Mouse (Mus musculus) adrenal gland, postnatal 14 days (tissue): Measurements from ENCODE around the gene Med13. TPM values are rescaled to one million over a fixed set of nuclear protein-coding genes. Genes with fewer than 3 reads are reported as not detected.
A peak's percentile ranks its signal among the peaks of the same experiment; 100 is the strongest.

Experiments used
- DNase-seq: peaks from one replicate; pipeline ENCODE4 v3.0.0; 2021; ENCODE audit warnings: mixed read lengths
- long read RNA-seq, 2 experiments: library from polyadenylated mRNA; stranded (forward); transcript quantifications; one replicate each; pipeline ENCODE4 v2.0.0; 2021
- total RNA-seq: library from RNA; stranded (reverse); gene quantifications from 2 replicates; pipeline ENCODE4 v1.2.3, GENCODE M21; 2021

Gene Med13
- 50.0 and 52.0 TPM in 2 replicates for total RNA-seq
- long read RNA-seq, experiment 1, partial matches to known transcripts: 1 of 4 reads
- long read RNA-seq, experiment 1, other reads (novel, unspliced or antisense): 3 of 4 reads
- long read RNA-seq, experiment 2, partial matches to known transcripts: 0 of 5 reads
- long read RNA-seq, experiment 2, other reads (novel, unspliced or antisense): 5 of 5 reads

- DNase-seq: peak; percentile 73
These were observed at the start of gene Med13 for GRCm38 (mm10) chr11:86356854-86357788. TSS of gene Med13 (minus strand) at chr11:86357602.

- DNase-seq: no peak
These were observed 47.2 kb upstream of the Med13 start for GRCm38 (mm10) chr11:86404590-86404989.

GRCm38 (mm10) chr11:86403845-86404244, 46.4 kb upstream of the Med13 start:
- no peak for DNase-seq

- DNase-seq: no peak
These were observed 42.1 kb upstream of the Med13 start for GRCm38 (mm10) chr11:86399241-86400107.

GRCm38 (mm10) chr11:86396950-86397594, 39.7 kb upstream of the Med13 start:
- DNase-seq: no peak

GRCm38 (mm10) chr11:86396518-86396917, 39.1 kb upstream of the Med13 start:
- DNase-seq: no peak

GRCm38 (mm10) chr11:86395513-86396125, 38.2 kb upstream of the Med13 start:
- DNase-seq: peak; percentile 86

GRCm38 (mm10) chr11:86395100-86395499, 37.7 kb upstream of the Med13 start:
- no peak for DNase-seq

- DNase-seq: no peak
These were observed 34.3 kb upstream of the Med13 start for GRCm38 (mm10) chr11:86391687-86392086.

GRCm38 (mm10) chr11:86390308-86390707, 32.9 kb upstream of the Med13 start:
- no peak for DNase-seq

GRCm38 (mm10) chr11:86389506-86389905, 32.1 kb upstream of the Med13 start:
- no peak for DNase-seq

GRCm38 (mm10) chr11:86388821-86389480, 31.5 kb upstream of the Med13 start:
- DNase-seq: no peak

GRCm38 (mm10) chr11:86387121-86387893, 29.9 kb upstream of the Med13 start:
- no peak for DNase-seq

GRCm38 (mm10) chr11:86386576-86386975, 29.2 kb upstream of the Med13 start:
- DNase-seq: no peak

GRCm38 (mm10) chr11:86385710-86386282, 28.4 kb upstream of the Med13 start:
- DNase-seq: no peak

- no peak for DNase-seq
These were observed 26.7 kb upstream of the Med13 start for GRCm38 (mm10) chr11:86384141-86384540.

- DNase-seq: peak; percentile 25
These were observed 25.2 kb upstream of the Med13 start for GRCm38 (mm10) chr11:86382520-86383157.

- DNase-seq: peak; percentile 47
These were observed 24.2 kb upstream of the Med13 start for GRCm38 (mm10) chr11:86381478-86382091.
